Mouse (Mus musculus) kidney, adult 2 months (tissue): ENCODE measurements around the gene Il2rb. TPM values are rescaled to one million over a fixed set of nuclear protein-coding genes. Genes with fewer than 3 reads are reported as not detected.

Source experiments
- DNase-seq: peaks from one replicate; pipeline ENCODE4 v3.0.0; 2021
- H3K27ac ChIP-seq: fragments of 200-500 bp; 2 replicates; pipeline ENCODE4 v1.5.1; 2012; ENCODE audit warnings: low read depth, low read length, control low read depth, inconsistent platforms; ENCODE audit not compliant: insufficient read depth
- H3K27me3 ChIP-seq: fragments of 200-500 bp; replicated peaks from 2 replicates; pipeline ENCODE4 v1.6.1; 2012; ENCODE audit warnings: mild to moderate bottlenecking, moderate library complexity, low read length, inconsistent platforms; ENCODE audit not compliant: control insufficient read depth, insufficient read depth
- H3K36me3 ChIP-seq: fragments of 200-500 bp; 2 replicates; pipeline ENCODE4 v1.6.1; 2012; ENCODE audit warnings: mild to moderate bottlenecking, moderate library complexity, low read length, inconsistent platforms; ENCODE audit not compliant: control insufficient read depth, insufficient read depth
- H3K4me1 ChIP-seq: fragments of 200-500 bp; 2 replicates; pipeline ENCODE4 v1.6.1; 2011; ENCODE audit warnings: low read length; ENCODE audit not compliant: control insufficient read depth, insufficient read depth
- H3K4me3 ChIP-seq: fragments of 200-500 bp; 2 replicates; pipeline ENCODE4 v1.5.1; 2011; ENCODE audit warnings: mild to moderate bottlenecking, low read depth, low read length, control low read depth; ENCODE audit not compliant: insufficient read depth
- CTCF ChIP-seq: fragments of 200-500 bp; conservative IDR thresholded peaks from 2 replicates; pipeline ENCODE4 v1.5.1; 2011; ENCODE audit warnings: low read depth, mild to moderate bottlenecking, control low read depth, low read length, moderate library complexity, mixed read lengths; ENCODE audit not compliant: insufficient read depth, insufficient read length
- POLR2A ChIP-seq: fragments of 200-500 bp; IDR thresholded peaks from one replicate; pipeline ENCODE4 v1.6.1; 2011; ENCODE audit warnings: low read depth, low read length, control low read depth
- WGBS: fragments of 180-500 bp; shearing (Covaris S2); methylation state at CpG from one replicate; pipeline ENCODE4 v1.1.7; 2018; 5-methylcytosine and 5-hydroxymethylcytosine counted together
- polyA plus RNA-seq: library from polyadenylated mRNA; depleted of rRNA; stranded (reverse); fragments of >200 nt; gene quantifications from 2 replicates; pipeline ENCODE4 v1.2.3, GENCODE M21; 2012

The Il2rb gene
- polyA plus RNA-seq, 1 experiment = 6.3 TPM

DNA sequence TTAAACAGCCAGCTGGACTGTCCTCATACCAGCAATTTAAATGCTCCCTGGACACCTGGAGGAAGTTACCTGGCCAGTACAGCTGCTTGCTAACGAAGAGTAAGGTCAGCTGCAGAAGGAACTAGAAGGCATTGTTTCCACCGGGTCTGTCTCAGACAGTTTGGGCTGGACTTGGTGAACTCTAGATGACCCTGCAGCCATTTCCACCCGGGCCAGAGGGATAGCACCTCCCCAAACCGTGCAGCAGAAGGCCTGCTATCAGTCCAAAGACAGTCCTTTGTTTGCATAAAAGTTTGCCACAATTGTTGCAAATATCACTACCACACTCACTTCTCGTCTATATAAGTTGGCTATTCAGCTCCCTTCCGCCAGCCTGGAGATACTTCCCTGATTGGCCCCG lies 23.2 kb downstream of the Il2rb start:
- H3K36me3 ChIP-seq = no peaks in the 10 kb centered on the region
- TF ChIP-seq POLR2A (no peak), CTCF (no peak)
- H3K27me3 ChIP-seq = no peaks in the 10 kb centered on the region
- H3K4me3 ChIP-seq = no peak overlapping the region
- H3K4me1 ChIP-seq = no peaks in the 10 kb centered on the region
- WGBS = 42% methylated on average over 7 of the region's 7 CpGs
- no peak for DNase-seq
- H3K27ac ChIP-seq = no peak overlapping the region

- no peaks in the 10 kb centered on the region for H3K36me3 ChIP-seq
- H3K27ac ChIP-seq = no peak overlapping the region
- no peaks in the 10 kb centered on the region for H3K27me3 ChIP-seq
- H3K4me1 ChIP-seq = no peaks in the 10 kb centered on the region
- no peak overlapping the region for H3K4me3 ChIP-seq
- DNase-seq = no peak
- TF ChIP-seq POLR2A (no peak), CTCF (no peak)
- 76% methylated on average over 4 of the region's 4 CpGs for WGBS
Measured at GRCm38 (mm10) chr15:78470495-78471276, 24.4 kb downstream of the Il2rb start.

DNA sequence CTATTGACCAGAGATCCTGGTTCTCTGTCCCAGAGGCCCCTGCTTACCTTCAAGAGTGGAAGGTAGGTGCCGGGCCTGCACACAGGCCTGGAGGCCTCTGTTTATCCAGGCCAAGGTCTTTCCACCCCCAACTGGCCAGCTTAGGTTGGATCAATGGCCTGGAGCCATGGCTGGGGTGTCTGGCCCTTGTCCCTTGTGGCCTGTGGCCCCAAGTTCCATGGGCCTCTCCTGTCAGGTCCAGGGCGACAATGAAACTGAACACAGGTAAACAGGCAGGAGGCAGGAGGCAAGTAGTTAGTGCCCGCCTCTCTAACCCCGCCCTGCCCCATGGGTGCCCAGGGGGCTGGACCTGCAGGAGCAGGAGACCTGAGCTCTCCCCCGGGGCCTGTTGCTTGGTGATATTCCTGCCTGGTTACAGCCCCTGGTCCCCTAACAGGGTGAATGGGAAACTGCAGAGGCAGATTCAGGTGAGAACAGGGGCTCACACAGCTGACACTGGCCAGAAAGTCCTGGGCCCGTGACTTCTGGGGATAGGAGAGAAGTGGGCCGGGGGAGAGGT lies 26.6 kb downstream of the Il2rb start, which contains the start of gene Tmprss6:
Tmprss6 (minus strand) TSS at position 256 of the 559 bp plus-strand sequence.
- H3K36me3 ChIP-seq = no peaks in the 10 kb centered on the region

GRCm38 (mm10) chr15:78467570-78467969 lies 27.5 kb downstream of the Il2rb start:
- no peaks in the 10 kb centered on the region for H3K36me3 ChIP-seq
- no peak overlapping the region for H3K27ac ChIP-seq
- H3K27me3 ChIP-seq = no peaks in the 10 kb centered on the region
- no peak overlapping the region for H3K4me3 ChIP-seq
- no peak for DNase-seq
- WGBS = 91% methylated on average over 7 of the region's 7 CpGs
- no peak for TF ChIP-seq POLR2A
- no peak for TF ChIP-seq CTCF
- no peaks in the 10 kb centered on the region for H3K4me1 ChIP-seq

More for the DNA sequence above, 26.6 kb downstream of the Il2rb start, which contains the start of gene Tmprss6:
- DNase-seq = no peak
- Histone ChIP-seq H3K27me3 (no peaks in the 10 kb centered on the region), H3K27ac (no peak within 1 kb of the TSS), H3K4me1 (no peaks in the 10 kb centered on the region), H3K4me3 (no peak within 1 kb of the TSS)
- TF ChIP-seq POLR2A (no peak), CTCF (no peak)
- WGBS = 77% methylated on average over 7 of the region's 7 CpGs

GRCm38 (mm10) chr15:78466809-78467208 lies 28.3 kb downstream of the Il2rb start:
- no peaks in the 10 kb centered on the region for H3K27me3 ChIP-seq
- no peak for TF ChIP-seq POLR2A
- no peak; the same call in 1 of the 2 replicates for TF ChIP-seq CTCF
- WGBS = 38% methylated on average over 6 of the region's 6 CpGs
- no peaks in the 10 kb centered on the region for H3K4me1 ChIP-seq
- no peaks in the 10 kb centered on the region for H3K36me3 ChIP-seq
- no peak overlapping the region for H3K27ac ChIP-seq
- H3K4me3 ChIP-seq = no peak overlapping the region
- no peak for DNase-seq

DNA sequence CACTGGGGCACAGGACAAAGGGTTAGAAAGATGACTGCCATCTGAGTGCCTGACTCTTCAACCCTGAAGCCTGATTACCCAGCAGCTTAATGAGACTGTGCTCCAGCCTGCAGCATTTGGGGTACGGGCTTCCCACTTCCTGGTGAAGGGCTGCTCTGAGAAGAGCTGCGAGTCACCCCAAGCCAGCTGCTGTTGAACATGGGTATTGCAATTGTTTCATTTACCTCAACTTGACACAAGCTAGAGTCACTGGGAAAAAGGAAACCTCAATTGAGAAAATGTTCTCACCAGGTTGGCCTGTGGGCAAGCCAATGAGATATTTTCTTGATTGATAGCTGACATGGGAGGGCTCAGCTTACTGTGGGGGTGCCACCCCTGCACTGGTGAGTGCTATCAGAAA lies 32.1 kb downstream of the Il2rb start:
- Histone ChIP-seq H3K36me3 (no peaks in the 10 kb centered on the region), H3K4me3 (no peak overlapping the region), H3K4me1 (no peaks in the 10 kb centered on the region), H3K27me3 (no peaks in the 10 kb centered on the region), H3K27ac (no peak overlapping the region)
- TF ChIP-seq POLR2A = no peak
- TF ChIP-seq CTCF = no peak
- 60% methylated on average over 2 of the region's 2 CpGs for WGBS
- DNase-seq = no peak

DNA sequence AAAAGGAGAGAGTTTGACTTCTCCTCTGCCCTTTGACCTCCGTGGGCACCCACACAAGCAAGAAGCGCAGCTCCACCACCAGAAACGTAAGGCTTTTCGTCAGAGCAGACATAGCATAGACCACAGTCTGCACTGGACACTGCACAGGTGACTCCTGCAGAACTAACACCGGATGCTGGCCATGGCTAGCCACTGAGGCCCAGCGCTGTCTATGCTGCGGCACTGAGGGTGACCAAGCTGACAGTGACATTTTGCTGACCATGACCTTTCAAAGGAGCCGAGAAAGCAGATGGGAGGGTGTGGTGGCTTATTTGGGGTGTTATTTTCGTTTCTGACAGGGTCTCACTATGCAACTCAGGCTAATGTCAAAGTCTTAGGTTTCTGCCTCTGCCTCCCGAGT lies 37.9 kb downstream of the Il2rb start:
- H3K36me3 ChIP-seq = no peaks in the 10 kb centered on the region
- WGBS = 78% methylated on average over 10 of the region's 10 CpGs
- H3K27ac ChIP-seq = no peak overlapping the region
- no peaks in the 10 kb centered on the region for H3K4me1 ChIP-seq
- DNase-seq = no peak
- no peak overlapping the region for H3K4me3 ChIP-seq
- no peaks in the 10 kb centered on the region for H3K27me3 ChIP-seq
- TF ChIP-seq CTCF = no peak
- no peak for TF ChIP-seq POLR2A
